Mouse (Mus musculus) olfactory bulb, adult 2 months (tissue): Measurements from ENCODE around the gene Dhx40.

Source experiments
- CTCF ChIP-seq: fragments of 200-500 bp; IDR thresholded peaks from 2 replicates; pipeline ENCODE4 v1.5.1; 2012; ENCODE audit warnings: low read depth, mild to moderate bottlenecking, low read length, moderate library complexity; ENCODE audit not compliant: insufficient read depth
- POLR2A ChIP-seq: fragments of 200-500 bp; IDR thresholded peaks from 2 replicates; pipeline ENCODE4 v1.6.1; 2012; ENCODE audit warnings: mild to moderate bottlenecking, low read depth, low read length, moderate library complexity; ENCODE audit not compliant: insufficient read depth

- TF ChIP-seq CTCF (no peak), POLR2A (no peak)
Observed at GRCm38 (mm10) chr11:86843831-86844230, 36.3 kb upstream of the Dhx40 start.
